Mouse (Mus musculus): ENCODE results near the gene Sfxn4.
A peak's percentile ranks its signal among the peaks of the same experiment; 100 is the strongest.

The Sfxn4 gene

DNA sequence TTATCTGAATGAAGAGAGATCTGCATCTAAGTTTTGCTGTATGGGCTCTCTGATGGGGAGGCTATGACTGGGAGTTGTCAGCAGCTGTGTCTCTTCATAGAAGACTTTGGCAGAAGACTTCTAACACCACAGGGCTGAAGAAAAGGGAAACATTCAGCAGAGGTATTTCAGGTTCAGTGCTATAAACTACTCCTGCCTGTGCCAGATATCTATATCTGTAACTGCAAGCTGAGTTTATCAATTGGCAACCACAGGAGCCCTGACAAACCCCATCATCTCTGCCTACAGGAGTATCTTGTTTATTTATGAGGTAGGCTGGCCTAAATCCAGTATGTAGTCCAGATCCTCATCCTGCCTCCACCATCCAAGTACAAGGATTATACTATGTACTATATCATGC is 18.0 kb downstream of the Sfxn4 start:
- DNase-seq (ENCODE audit: extremely low read depth, insufficient read length, low spot score): no peak

GRCm38 (mm10) chr19:60837747-60838146 is 23.5 kb downstream of the Sfxn4 start:
- peak; percentile 39 for DNase-seq (ENCODE audit: extremely low read depth, insufficient read length, low spot score)

- no peak for DNase-seq (ENCODE audit: extremely low read depth, insufficient read length, low spot score)
Observed at GRCm38 (mm10) chr19:60818677-60819076, 42.6 kb downstream of the Sfxn4 start.

DNA sequence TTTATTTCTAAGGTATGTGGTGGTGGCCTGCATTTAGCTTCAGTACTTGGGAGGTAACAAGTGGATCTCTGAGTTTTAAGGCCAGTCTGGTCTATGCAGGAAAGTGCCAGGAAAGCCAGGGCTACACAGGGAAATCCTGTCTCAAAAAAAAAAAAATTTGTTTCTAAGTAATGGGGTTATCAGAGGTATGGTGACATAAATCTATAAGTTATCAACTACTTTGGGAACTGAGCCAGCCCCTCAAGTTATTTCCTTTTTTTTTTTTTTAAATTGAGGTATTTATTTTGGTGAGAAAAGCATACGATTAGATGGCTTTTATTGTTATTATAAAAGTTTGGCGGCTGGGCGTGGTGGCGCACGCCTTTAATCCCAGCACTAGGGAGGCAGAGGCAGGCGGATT is 48.1 kb downstream of the Sfxn4 start:
- DNase-seq (ENCODE audit: extremely low read depth, insufficient read length, low spot score): no peak

- no peak for DNase-seq (ENCODE audit: extremely low read depth, insufficient read length, low spot score)
Observed at GRCm38 (mm10) chr19:60812036-60812389, 49.3 kb downstream of the Sfxn4 start.

DNA sequence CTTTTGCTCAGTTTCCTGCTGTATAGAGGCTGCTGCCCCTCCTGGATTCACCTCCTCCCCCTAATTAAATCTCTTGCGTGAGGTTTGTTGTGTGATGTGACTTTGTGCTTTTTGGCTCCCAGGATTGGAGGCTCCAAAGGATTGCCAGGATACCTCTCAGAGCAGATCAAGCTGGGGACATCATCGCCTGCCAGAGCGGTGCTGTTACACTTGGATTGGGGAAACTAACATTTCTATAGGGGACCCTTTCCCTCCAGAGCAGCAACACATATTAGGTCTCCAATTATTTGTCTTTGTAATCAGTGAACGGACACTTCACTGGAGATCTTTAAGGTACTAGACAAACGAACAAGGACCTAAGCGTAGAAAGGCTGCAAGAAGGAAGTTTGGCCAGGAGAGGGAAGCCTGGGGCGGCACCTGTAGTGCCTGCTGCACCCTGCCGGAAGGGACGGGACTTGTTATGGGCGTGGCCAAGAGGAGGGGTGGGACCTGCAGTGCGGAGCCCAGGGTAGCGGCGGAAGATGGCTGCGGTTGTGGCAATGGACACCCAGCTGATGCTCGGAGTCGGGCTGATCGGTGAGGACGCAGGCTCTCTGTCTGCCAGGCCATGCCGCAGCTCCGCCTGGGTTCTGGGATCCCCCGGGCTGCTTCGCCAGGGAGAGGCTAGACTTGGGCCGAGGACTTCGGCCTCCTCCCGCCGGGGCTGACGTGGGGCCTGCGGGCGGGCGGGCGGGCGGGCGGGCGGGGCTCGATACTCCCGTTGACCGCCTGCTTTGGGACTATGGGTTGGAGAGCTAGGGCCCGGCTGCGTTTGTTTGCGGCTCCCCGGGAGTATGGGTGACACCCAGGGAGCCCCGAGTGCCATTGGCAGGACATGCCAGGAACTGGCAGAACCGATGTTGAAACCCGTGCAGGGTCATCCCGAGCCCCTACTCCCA is 49.9 kb downstream of the Sfxn4 start, which contains the start of gene Fam45a:
Gene Fam45a (plus strand): TSS at position 488 of the 938 bp plus-strand sequence.
- DNase-seq (ENCODE audit: extremely low read depth, insufficient read length, low spot score): peak; percentile 95

GRCm38 (mm10) chr19:60809927-60810326 is 51.4 kb downstream of the Sfxn4 start:
- DNase-seq (ENCODE audit: extremely low read depth, insufficient read length, low spot score): no peak

DNA sequence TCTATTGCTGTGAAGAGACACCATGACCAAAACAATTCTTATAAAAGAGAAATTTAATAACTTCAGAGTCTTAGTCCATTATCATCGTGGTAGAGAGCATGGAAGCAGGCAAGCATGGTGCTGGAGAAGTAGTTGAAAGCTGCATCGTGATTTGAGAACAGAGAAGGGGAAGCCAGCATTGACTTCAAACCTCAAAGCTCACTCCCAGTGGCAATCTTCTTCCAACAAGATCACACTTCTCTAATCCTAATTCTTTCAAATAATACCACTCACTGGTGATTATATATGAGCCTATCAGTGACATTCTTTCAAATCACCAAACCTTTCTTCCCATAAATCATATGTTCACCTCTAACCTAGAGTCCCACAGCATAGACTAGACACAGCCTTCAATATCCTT is 56.4 kb downstream of the Sfxn4 start:
- no peak for DNase-seq (ENCODE audit: extremely low read depth, insufficient read length, low spot score)

DNA sequence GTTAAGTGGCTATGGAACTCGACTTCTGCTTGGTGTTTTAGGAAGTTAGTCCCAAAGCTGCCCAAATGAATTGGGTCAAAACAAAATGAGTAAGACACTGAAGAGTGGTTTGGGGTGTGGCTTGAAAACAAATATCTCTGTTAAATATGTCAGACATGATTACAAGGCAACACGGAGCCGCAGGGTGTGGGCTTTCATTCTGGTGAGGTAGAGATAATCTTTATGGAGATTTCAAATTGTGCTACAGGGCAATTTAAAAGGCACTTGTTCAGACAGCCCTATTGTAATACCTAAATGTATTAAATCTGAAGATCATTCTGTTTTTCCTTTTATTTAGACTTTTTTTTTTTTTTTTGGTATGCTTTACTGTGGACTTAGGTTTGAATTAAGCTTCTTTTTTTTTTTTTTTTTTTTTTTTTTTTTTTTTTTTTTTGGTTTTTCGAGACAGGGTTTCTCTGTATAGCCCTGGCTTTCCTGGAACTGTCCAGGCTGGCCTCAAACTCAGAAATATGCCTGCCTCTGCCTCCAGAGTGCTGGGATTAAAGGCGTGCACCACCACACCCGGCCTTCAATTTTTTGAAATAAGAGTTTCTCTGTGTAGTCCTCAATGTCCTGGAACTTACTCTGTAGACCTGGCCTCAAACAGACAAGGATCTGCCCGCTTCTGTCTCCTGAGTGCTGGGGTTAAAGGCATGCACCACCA is 61.3 kb downstream of the Sfxn4 start:
- DNase-seq (ENCODE audit: extremely low read depth, insufficient read length, low spot score): no peak

- no peak for DNase-seq (ENCODE audit: extremely low read depth, insufficient read length, low spot score)
Observed at GRCm38 (mm10) chr19:60797415-60797814, 63.9 kb downstream of the Sfxn4 start.

DNA sequence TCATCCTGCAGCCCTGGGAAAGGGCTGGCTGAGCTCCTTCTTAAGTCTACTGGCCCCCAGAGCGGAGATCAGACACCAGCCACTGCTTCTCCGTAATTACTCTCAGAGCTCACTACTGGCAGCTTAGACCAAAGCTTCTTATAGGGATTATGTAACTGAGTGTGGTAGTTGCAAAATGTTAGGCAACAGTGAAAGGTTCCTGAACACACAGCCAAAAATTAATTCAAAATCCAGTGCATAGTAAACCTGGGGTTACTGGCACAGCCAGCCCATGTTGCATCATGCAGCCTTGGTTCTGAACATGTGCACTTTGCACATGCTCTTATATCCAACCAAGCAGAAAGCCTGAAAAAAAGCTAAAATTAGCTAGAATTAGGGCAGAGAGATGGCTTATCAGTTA is 66.0 kb downstream of the Sfxn4 start:
- DNase-seq (ENCODE audit: extremely low read depth, insufficient read length, low spot score): no peak

DNA sequence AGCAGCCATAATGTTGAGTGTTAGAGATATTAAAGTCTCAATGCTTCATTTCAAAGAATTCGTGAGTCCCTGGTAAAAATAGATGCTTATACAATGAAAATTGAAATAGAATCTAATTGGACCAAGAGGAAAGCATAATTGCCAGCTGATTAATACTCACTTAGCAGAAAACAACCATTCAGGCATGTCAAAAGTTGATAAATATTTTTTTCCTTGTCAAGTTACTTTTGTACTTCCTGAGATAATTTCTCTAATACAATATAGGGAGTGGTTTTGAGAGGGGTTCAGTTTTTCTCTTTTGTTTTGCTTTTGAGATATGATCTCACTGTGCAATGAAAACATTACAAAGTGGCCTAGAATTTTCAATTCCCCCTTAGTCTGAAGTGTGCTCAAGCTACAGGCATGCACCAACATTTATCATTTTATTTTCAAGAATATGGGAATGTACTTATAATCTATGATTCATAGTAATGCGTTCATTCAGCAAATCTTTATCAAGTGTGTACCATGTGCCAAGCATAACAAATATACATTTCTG is 68.0 kb downstream of the Sfxn4 start:
- no peak for DNase-seq (ENCODE audit: extremely low read depth, insufficient read length, low spot score)

GRCm38 (mm10) chr19:60791164-60791563 is 70.1 kb downstream of the Sfxn4 start:
- DNase-seq (ENCODE audit: extremely low read depth, insufficient read length, low spot score): no peak

- DNase-seq (ENCODE audit: extremely low read depth, insufficient read length, low spot score): peak; percentile 98
Observed at GRCm38 (mm10) chr19:60790551-60791161, 70.6 kb downstream of the Sfxn4 start, which contains the start of gene Eif3a. Eif3a (minus strand) TSS chr19:60790658.

- peak; percentile 81 for DNase-seq (ENCODE audit: extremely low read depth, insufficient read length, low spot score)
Observed at GRCm38 (mm10) chr19:60789919-60790506, 71.3 kb downstream of the Sfxn4 start.

DNA sequence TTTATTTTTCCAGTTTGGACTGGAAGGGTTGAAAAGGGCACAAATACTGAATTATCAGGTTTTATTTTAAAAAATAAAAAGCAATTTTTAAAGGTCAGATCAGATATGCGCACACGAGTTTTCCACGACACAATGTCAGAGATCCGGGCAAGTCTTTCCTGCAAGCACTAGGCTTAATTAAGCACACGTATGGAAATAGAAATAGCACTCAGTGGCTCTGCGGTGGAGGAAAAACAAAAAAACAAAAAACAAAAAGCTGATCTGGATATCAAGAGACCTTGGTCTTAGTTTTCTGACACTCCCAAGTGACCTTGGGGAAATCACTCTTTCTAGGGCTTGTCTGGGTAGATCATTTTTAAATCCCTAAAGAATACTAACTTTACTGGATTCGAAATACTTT is 71.8 kb downstream of the Sfxn4 start:
- DNase-seq (ENCODE audit: extremely low read depth, insufficient read length, low spot score): no peak

- DNase-seq (ENCODE audit: extremely low read depth, insufficient read length, low spot score): no peak
Observed at GRCm38 (mm10) chr19:60788214-60788960, 72.9 kb downstream of the Sfxn4 start.

DNA sequence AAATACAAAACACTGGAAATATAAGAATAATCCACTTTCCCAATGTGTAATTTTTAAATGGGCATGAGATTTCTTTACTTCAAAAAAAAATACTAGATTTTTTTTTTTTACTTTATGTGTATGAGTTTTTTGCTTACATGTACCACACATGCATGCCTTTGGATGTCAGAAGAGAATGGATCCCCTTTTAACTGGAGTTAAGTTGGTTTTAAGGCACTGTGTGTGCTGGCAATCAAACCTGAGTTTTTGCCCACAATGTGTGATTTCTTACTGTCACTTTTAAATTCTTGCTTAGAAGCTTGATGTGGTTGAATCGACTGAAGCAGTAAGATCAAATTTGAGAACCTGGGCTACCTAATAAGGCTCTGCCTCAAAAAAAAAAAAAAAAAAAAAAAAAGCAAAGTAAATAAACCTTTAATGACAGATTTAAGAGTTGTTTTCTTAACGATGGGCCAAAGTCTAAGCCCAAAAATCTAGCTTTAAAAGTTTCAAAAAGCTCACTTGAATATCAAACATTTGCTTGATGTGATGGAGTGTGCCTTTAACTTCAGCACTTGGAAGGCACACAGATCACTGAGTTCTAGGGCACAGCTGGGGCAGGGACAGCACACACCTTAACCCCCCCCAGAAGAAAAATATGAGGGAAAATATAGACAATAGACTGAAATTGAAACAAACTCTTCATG is 73.7 kb downstream of the Sfxn4 start:
- no peak for DNase-seq (ENCODE audit: extremely low read depth, insufficient read length, low spot score)
